Mouse (Mus musculus): ENCODE measurements around the gene Phldb2. TPM values are rescaled to one million over a fixed set of nuclear protein-coding genes. Genes with fewer than 3 reads are reported as not detected.

Gene Phldb2
- total RNA-seq, 2 experiments from 2014 or later = not detected

- no peak for ATAC-seq (replicated peaks; ENCODE audit: low FRiP score, low TSS enrichment, poor library complexity, severe bottlenecking)
Observed at GRCm38 (mm10) chr16:45713878-45714277, 239.5 kb downstream of the Phldb2 start.

GRCm38 (mm10) chr16:45713261-45713660, 240.1 kb downstream of the Phldb2 start:
- ATAC-seq (replicated peaks; ENCODE audit: low FRiP score, low TSS enrichment, poor library complexity, severe bottlenecking) = no peak

- ATAC-seq (replicated peaks; ENCODE audit: low FRiP score, low TSS enrichment, poor library complexity, severe bottlenecking) = no peak
Observed at GRCm38 (mm10) chr16:45711263-45711662, 242.1 kb downstream of the Phldb2 start.

GRCm38 (mm10) chr16:45699301-45699700, 254.1 kb downstream of the Phldb2 start:
- ATAC-seq (replicated peaks; ENCODE audit: low FRiP score, low TSS enrichment, poor library complexity, severe bottlenecking) = no peak

DNA sequence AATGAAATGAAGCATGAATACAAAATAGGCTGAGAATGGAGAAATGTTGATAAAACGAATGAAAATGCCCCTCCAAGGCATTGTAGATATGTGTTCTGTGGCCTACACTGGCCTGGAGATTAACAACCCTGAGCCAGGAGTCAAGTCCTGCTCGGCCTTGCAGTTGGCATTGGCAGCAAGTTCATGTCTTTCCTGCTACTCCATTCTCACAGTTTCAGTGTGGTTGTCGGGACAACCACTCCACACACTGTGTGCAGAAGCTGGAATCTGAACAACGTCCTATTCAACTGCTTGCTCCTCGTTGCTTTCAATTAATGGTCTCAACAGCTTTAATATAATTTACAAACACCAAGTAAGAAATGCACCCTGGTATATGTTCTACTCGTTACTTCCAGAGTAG, 255.4 kb downstream of the Phldb2 start:
- no peak for ATAC-seq (replicated peaks; ENCODE audit: low FRiP score, low TSS enrichment, poor library complexity, severe bottlenecking)

Other genes with a start within 250 kb of the Phldb2 start
- 0.59 TPM in 1 of 2 replicates, not detected in the other for gene Tagln3, start 229.0 kb downstream of the Phldb2 start, total RNA-seq (2014; fragmentation: Nextera tagmentation)
- not detected in 2 replicates for gene Tagln3, start 229.0 kb downstream of the Phldb2 start, total RNA-seq (2017)
- 8.8 and 10.6 TPM in 2 replicates for gene Abhd10, start 210.6 kb downstream of the Phldb2 start, total RNA-seq (2014; fragmentation: Nextera tagmentation)
- 18.4 and 25.7 TPM in 2 replicates for gene Abhd10, start 210.6 kb downstream of the Phldb2 start, total RNA-seq (2017)
- 0.57 TPM in 1 of 2 replicates, not detected in the other for gene Plcxd2, start 56.6 kb upstream of the Phldb2 start, total RNA-seq (2014; fragmentation: Nextera tagmentation)
- 0.75 and 1.8 TPM in 2 replicates for gene Plcxd2, start 56.6 kb upstream of the Phldb2 start, total RNA-seq (2017)
- 3.6 and 12.1 TPM in 2 replicates for gene Cd96, start 166.7 kb upstream of the Phldb2 start, total RNA-seq (2014; fragmentation: Nextera tagmentation)
- gene Cd96, start 166.7 kb upstream of the Phldb2 start, total RNA-seq (2017) = 4.3 and 5.0 TPM in 2 replicates
- gene Gm4737, start 201.5 kb upstream of the Phldb2 start, total RNA-seq (2014; fragmentation: Nextera tagmentation) = 8.8 and 11.4 TPM in 2 replicates
- 11.7 and 14.8 TPM in 2 replicates for gene Gm4737, start 201.5 kb upstream of the Phldb2 start, total RNA-seq (2017)

Data from megakaryocyte-erythroid progenitor cell, adult 5-6 weeks (primary cell).